Mouse (Mus musculus) ZHBTc4 (cell line): ENCODE data around the gene Lrig1.

Experiments
- DNase-seq: peaks from one replicate; pipeline ENCODE4 v3.0.0-alpha.2; 2011; ENCODE audit warnings: low read depth, low spot score

Gene Lrig1

GRCm38 (mm10) chr6:94620287-94620686, 79.7 kb downstream of the Lrig1 start:
- DNase-seq, result peak; percentile 91

- no peak for DNase-seq
Measured at GRCm38 (mm10) chr6:94618671-94619070, 81.3 kb downstream of the Lrig1 start.

- no peak for DNase-seq
Measured at GRCm38 (mm10) chr6:94615936-94616335, 84.0 kb downstream of the Lrig1 start.

GRCm38 (mm10) chr6:94614346-94614745, 85.6 kb downstream of the Lrig1 start:
- DNase-seq, result no peak

GRCm38 (mm10) chr6:94613235-94613895, 86.6 kb downstream of the Lrig1 start:
- DNase-seq, result no peak

- no peak for DNase-seq
Measured at GRCm38 (mm10) chr6:94604546-94604945, 95.4 kb downstream of the Lrig1 start.

- DNase-seq, result no peak
Measured at GRCm38 (mm10) chr6:94604072-94604471, 95.9 kb downstream of the Lrig1 start.

- no peak for DNase-seq
Measured at GRCm38 (mm10) chr6:94601811-94602210, 98.1 kb downstream of the Lrig1 start.

GRCm38 (mm10) chr6:94601101-94601500, 98.9 kb downstream of the Lrig1 start:
- no peak for DNase-seq

GRCm38 (mm10) chr6:94599016-94599415, 100.9 kb downstream of the Lrig1 start:
- DNase-seq, result peak; percentile 42

GRCm38 (mm10) chr6:94598421-94598820, 101.5 kb downstream of the Lrig1 start:
- peak; percentile 15 for DNase-seq

GRCm38 (mm10) chr6:94596761-94597485, 103.0 kb downstream of the Lrig1 start:
- DNase-seq, result peak; percentile 56

GRCm38 (mm10) chr6:94596051-94596760, 103.8 kb downstream of the Lrig1 start:
- no peak for DNase-seq

GRCm38 (mm10) chr6:94595206-94595605, 104.8 kb downstream of the Lrig1 start:
- DNase-seq, result no peak

- DNase-seq, result no peak
Measured at GRCm38 (mm10) chr6:94594711-94595110, 105.2 kb downstream of the Lrig1 start.

GRCm38 (mm10) chr6:94594096-94594665, 105.8 kb downstream of the Lrig1 start:
- DNase-seq, result no peak

GRCm38 (mm10) chr6:94592710-94593109, 107.2 kb downstream of the Lrig1 start:
- DNase-seq, result no peak

- DNase-seq, result no peak
Measured at GRCm38 (mm10) chr6:94592243-94592642, 107.7 kb downstream of the Lrig1 start.

GRCm38 (mm10) chr6:94588365-94588764, 111.6 kb downstream of the Lrig1 start:
- DNase-seq, result no peak

GRCm38 (mm10) chr6:94584976-94585375, 115.0 kb downstream of the Lrig1 start:
- DNase-seq, result no peak

GRCm38 (mm10) chr6:94584147-94584695, 115.7 kb downstream of the Lrig1 start:
- DNase-seq, result no peak

GRCm38 (mm10) chr6:94582055-94582454, 117.9 kb downstream of the Lrig1 start:
- no peak for DNase-seq
